Mouse (Mus musculus): ENCODE data around the gene Nt5dc3. TPM values are rescaled to one million over a fixed set of nuclear protein-coding genes. Genes with fewer than 3 reads are reported as not detected.

The Nt5dc3 gene
- polyA plus RNA-seq, 1 experiment: 0.95 TPM

DNA sequence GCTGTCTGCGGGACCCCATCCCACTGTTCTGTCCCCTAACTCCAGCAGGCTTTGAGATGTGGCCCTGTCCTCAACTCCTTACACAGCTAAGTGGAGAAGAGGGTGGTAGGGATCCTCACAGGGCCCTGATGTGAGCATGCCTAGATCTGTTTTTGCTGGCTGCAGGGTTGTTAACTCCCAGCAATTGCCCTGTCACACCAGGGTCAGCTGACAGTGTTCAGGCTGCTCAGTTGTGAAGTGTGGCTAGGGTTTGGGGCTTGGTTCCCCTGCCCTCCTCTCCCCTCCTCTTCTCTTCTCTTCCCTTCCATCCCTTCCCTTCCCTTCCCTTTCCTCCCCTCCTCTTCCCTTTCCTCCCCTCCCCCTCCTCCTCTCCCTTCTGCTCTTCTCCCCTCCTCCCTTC is 17.6 kb upstream of the Nt5dc3 start:
- Histone ChIP-seq H3K27me3 (replicated peaks) (peaks cover 25% of the 10 kb centered on the region), H3K4me3 (replicated peaks) (no peak overlapping the region), H3K36me3 (replicated peaks; ENCODE audit: low read length) (no peaks in the 10 kb centered on the region), H3K9me3 (peaks cover 8% of the 10 kb centered on the region), H3K4me1 (peaks cover 23% of the 10 kb centered on the region)
- TF ChIP-seq FLI1 (IDR thresholded peaks at IDR 0.05; ENCODE audit: low read length): no peak
- no peak for TF ChIP-seq GATA1 (IDR thresholded peaks at IDR 0.05; ENCODE audit: borderline replicate concordance, low read length)

DNA sequence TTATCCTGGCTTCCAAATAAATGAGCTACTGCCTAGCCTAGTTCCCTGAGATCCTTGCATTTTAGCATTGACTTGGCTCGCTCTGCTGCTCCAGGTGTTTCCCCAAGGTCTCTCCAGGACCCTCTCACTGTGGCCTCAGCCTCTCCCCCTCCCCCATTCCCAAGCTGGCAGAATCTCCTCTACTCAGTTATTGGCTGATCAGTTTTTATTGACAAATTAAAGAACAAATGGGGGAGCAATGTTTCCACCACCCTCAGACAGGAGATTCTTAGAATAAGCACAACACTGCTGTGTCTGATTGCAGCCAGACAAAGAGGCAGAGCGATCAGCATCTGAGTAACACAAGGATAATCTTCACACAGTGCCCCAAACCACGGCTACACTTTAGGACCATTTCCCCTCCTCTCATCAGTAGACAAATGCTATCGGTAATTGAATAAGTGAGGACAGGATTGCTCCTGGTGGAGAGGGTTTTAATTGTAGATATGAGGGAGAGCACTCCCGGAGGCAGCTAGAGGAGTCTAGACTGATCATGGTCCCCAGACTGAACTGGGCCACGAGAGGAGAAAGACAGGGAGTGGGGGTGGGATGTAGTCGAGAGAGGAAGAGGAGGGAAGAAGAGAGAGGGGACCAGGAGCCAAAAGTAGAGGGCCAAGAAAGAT is 17.0 kb upstream of the Nt5dc3 start:
- TF ChIP-seq GATA1 (IDR thresholded peaks at IDR 0.05; ENCODE audit: borderline replicate concordance, low read length) (no peak), FLI1 (IDR thresholded peaks at IDR 0.05; ENCODE audit: low read length) (no peak)
- Histone ChIP-seq H3K36me3 (replicated peaks; ENCODE audit: low read length) (no peaks in the 10 kb centered on the region), H3K4me3 (replicated peaks) (no peak overlapping the region), H3K27me3 (replicated peaks) (peaks cover 20% of the 10 kb centered on the region), H3K4me1 (peaks cover 23% of the 10 kb centered on the region), H3K9me3 (peaks cover 8% of the 10 kb centered on the region)

DNA sequence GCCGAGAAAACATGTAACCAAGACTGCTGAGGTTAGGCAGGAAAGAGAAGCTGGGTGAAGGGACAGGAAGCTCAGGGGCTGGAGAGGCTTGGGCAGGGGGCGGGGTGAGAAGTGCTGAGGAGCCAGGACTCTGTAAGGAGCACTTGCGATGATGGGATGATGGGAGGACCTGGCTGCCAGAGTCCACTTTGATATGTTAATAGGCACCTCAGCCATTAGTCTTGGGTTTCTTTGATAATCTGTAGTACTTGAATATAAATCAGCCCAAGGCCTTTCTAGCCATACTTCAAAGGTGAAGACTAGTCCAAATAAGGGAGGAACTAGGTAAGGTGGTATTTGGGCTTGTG is 16.4 kb upstream of the Nt5dc3 start:
- no peak overlapping the region for H3K4me3 ChIP-seq (replicated peaks)
- no peaks in the 10 kb centered on the region for H3K36me3 ChIP-seq (replicated peaks; ENCODE audit: low read length)
- TF ChIP-seq GATA1 (IDR thresholded peaks at IDR 0.05; ENCODE audit: borderline replicate concordance, low read length): no peak
- no peak for TF ChIP-seq FLI1 (IDR thresholded peaks at IDR 0.05; ENCODE audit: low read length)
- peaks cover 22% of the 10 kb centered on the region for H3K4me1 ChIP-seq
- H3K27me3 ChIP-seq (replicated peaks): peaks cover 20% of the 10 kb centered on the region
- peaks cover 8% of the 10 kb centered on the region for H3K9me3 ChIP-seq

DNA sequence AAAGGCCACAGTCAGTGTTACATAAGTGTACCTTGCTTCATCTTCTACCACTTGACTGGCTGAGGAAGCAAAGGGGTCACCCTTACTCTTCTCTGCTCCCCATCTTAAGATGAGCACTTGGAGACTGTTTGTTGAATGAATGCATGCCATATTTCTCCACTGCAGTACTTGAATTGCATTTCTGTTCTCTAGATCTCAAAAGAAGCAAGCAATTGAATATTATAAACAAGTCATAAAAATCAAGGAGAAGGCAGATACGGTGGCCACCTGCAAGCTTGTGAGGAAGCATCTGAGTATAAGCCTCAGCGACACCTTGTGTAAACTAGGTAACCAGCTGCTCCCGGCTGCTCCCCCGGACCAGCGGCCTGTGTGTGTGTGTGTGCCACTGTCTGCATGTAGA is 15.1 kb upstream of the Nt5dc3 start, which contains the start of gene Gm49358:
Gene Gm49358, plus strand, starts transcription at position 301 of the 400 bp plus-strand sequence.
- peaks cover 18% of the 10 kb centered on the region for H3K4me1 ChIP-seq
- H3K27me3 ChIP-seq (replicated peaks): peaks cover 19% of the 10 kb centered on the region
- H3K36me3 ChIP-seq (replicated peaks; ENCODE audit: low read length): no peaks in the 10 kb centered on the region
- TF ChIP-seq GATA1 (IDR thresholded peaks at IDR 0.05; ENCODE audit: borderline replicate concordance, low read length) (no peak), FLI1 (IDR thresholded peaks at IDR 0.05; ENCODE audit: low read length) (no peak)
- peaks cover 8% of the 10 kb centered on the region for H3K9me3 ChIP-seq
- no peak within 1 kb of the TSS for H3K4me3 ChIP-seq (replicated peaks)

DNA sequence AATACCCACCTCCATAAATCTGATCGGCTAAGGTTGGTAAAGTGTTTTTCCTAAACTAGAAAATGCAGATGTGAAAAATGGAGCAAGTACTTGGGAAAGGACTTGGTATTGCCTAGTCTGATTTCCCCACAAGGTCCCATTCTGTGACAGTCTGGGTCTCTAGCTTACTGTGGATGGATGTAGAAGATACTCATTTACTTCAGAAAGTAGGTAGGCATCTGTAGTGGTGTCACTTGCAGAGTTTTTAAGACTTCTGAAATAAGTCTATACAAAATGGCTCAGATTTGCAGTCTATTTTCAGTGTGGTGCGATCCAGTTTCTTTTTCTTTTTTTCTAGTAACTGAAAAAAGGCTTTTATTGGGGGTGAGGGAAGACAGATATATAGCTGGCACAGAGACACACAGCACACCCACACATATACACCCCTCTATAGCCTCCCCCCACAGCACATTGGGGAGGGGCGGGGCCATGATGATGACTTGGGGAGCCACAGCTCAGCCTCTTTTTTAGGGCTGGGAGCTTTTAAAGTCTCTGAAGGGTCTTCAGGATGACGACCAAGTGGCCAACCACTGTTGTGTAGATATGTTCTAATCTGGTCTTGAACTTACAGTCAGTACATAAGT is 13.3 kb upstream of the Nt5dc3 start:
- Histone ChIP-seq H3K27me3 (replicated peaks) (peaks cover 23% of the 10 kb centered on the region), H3K36me3 (replicated peaks; ENCODE audit: low read length) (no peaks in the 10 kb centered on the region), H3K4me1 (peaks cover 18% of the 10 kb centered on the region), H3K9me3 (peaks cover 8% of the 10 kb centered on the region), H3K4me3 (replicated peaks) (no peak overlapping the region)
- TF ChIP-seq GATA1 (IDR thresholded peaks at IDR 0.05; ENCODE audit: borderline replicate concordance, low read length) (no peak), FLI1 (IDR thresholded peaks at IDR 0.05; ENCODE audit: low read length) (no peak)

- Histone ChIP-seq H3K27me3 (replicated peaks) (peaks cover 16% of the 10 kb centered on the region), H3K4me1 (peaks cover 15% of the 10 kb centered on the region), H3K9me3 (no peaks in the 10 kb centered on the region), H3K36me3 (replicated peaks; ENCODE audit: low read length) (no peaks in the 10 kb centered on the region), H3K4me3 (replicated peaks) (no peak overlapping the region)
- TF ChIP-seq FLI1 (IDR thresholded peaks at IDR 0.05; ENCODE audit: low read length): no peak
- no peak for TF ChIP-seq GATA1 (IDR thresholded peaks at IDR 0.05; ENCODE audit: borderline replicate concordance, low read length)
Observed at GRCm38 (mm10) chr10:86769216-86769615, 9.6 kb upstream of the Nt5dc3 start.

- Histone ChIP-seq H3K4me1 (peaks cover 15% of the 10 kb centered on the region), H3K4me3 (replicated peaks) (no peak overlapping the region), H3K9me3 (no peaks in the 10 kb centered on the region), H3K27me3 (replicated peaks) (peaks cover 13% of the 10 kb centered on the region), H3K36me3 (replicated peaks; ENCODE audit: low read length) (no peaks in the 10 kb centered on the region)
- TF ChIP-seq GATA1 (IDR thresholded peaks at IDR 0.05; ENCODE audit: borderline replicate concordance, low read length): no peak
- no peak for TF ChIP-seq FLI1 (IDR thresholded peaks at IDR 0.05; ENCODE audit: low read length)
Observed at GRCm38 (mm10) chr10:86769797-86770196, 9.0 kb upstream of the Nt5dc3 start.

- no peak overlapping the region for H3K4me3 ChIP-seq (replicated peaks)
- TF ChIP-seq FLI1 (IDR thresholded peaks at IDR 0.05; ENCODE audit: low read length): no peak
- no peak for TF ChIP-seq GATA1 (IDR thresholded peaks at IDR 0.05; ENCODE audit: borderline replicate concordance, low read length)
- peaks cover 9% of the 10 kb centered on the region for H3K27me3 ChIP-seq (replicated peaks)
- peaks cover 13% of the 10 kb centered on the region for H3K4me1 ChIP-seq
- no peaks in the 10 kb centered on the region for H3K36me3 ChIP-seq (replicated peaks; ENCODE audit: low read length)
- no peaks in the 10 kb centered on the region for H3K9me3 ChIP-seq
Observed at GRCm38 (mm10) chr10:86771701-86772100, 7.1 kb upstream of the Nt5dc3 start.

GRCm38 (mm10) chr10:86772231-86772631 is 6.6 kb upstream of the Nt5dc3 start:
- TF ChIP-seq FLI1 (IDR thresholded peaks at IDR 0.05; ENCODE audit: low read length) (no peak), GATA1 (IDR thresholded peaks at IDR 0.05; ENCODE audit: borderline replicate concordance, low read length) (no peak)
- H3K4me1 ChIP-seq: peaks cover 13% of the 10 kb centered on the region
- peaks cover 9% of the 10 kb centered on the region for H3K27me3 ChIP-seq (replicated peaks)
- H3K9me3 ChIP-seq: no peaks in the 10 kb centered on the region
- H3K36me3 ChIP-seq (replicated peaks; ENCODE audit: low read length): no peaks in the 10 kb centered on the region
- H3K4me3 ChIP-seq (replicated peaks): peak overlapping the region; percentile 64

DNA sequence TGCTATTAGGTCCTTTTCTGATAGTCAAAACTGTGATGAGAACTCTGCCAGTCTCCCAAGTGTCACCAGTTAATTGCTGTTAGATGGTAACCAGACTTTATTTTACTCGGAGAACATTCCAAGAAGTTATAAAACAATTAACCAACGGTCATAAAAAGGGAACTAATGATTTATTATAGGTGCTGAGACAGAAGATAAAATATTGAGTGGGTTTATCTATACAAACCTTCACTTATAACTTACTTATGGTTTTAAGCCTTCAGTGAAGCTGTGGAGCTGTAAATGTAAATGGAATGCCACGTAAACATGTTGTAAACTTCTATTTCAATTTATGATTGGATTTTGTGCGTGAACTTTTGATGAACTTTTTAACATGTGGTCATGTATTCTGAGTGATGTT is 5.4 kb upstream of the Nt5dc3 start:
- no peak overlapping the region for H3K4me3 ChIP-seq (replicated peaks)
- TF ChIP-seq GATA1 (IDR thresholded peaks at IDR 0.05; ENCODE audit: borderline replicate concordance, low read length) (no peak), FLI1 (IDR thresholded peaks at IDR 0.05; ENCODE audit: low read length) (no peak)
- H3K36me3 ChIP-seq (replicated peaks; ENCODE audit: low read length): no peaks in the 10 kb centered on the region
- peaks cover 7% of the 10 kb centered on the region for H3K27me3 ChIP-seq (replicated peaks)
- H3K4me1 ChIP-seq: peaks cover 23% of the 10 kb centered on the region
- no peaks in the 10 kb centered on the region for H3K9me3 ChIP-seq
